Mouse (Mus musculus): ENCODE results near the gene Art4. TPM values are rescaled to one million over a fixed set of nuclear protein-coding genes. Genes with fewer than 3 reads are reported as not detected.

The Art4 gene
- 6.3 TPM for polyA plus RNA-seq (2017; shearing (Covaris generic))

GRCm38 (mm10) chr6:136857186-136857872, at the start of gene Art4:
Gene Art4 (minus strand): TSS chr6:136857733.

GRCm38 (mm10) chr6:136875670-136876069, 18.1 kb upstream of the Art4 start, which contains the start of gene Mgp:
Gene Mgp (minus strand): TSS chr6:136875823.

GRCm38 (mm10) chr6:136835352-136835751, 22.2 kb downstream of the Art4 start, which contains the start of gene Smco3:
Gene Smco3 (minus strand): TSS chr6:136835452.

GRCm38 (mm10) chr6:136827881-136828561, 29.5 kb downstream of the Art4 start, which contains the start of gene Wbp11:
Gene Wbp11 (minus strand): TSS chr6:136828233.

GRCm38 (mm10) chr6:136827516-136827880, 30.0 kb downstream of the Art4 start, which contains the start of gene BC049715:
Gene BC049715 (plus strand): TSS chr6:136827626.

GRCm38 (mm10) chr6:136808014-136808417, 49.5 kb downstream of the Art4 start, which contains the start of gene H2afj:
Gene H2afj (plus strand): TSS chr6:136808244.

GRCm38 (mm10) chr6:136803739-136804633, 53.5 kb downstream of the Art4 start, which contains the start of gene Hist4h4:
Gene Hist4h4 (minus strand): TSS chr6:136804415.

Other genes starting within 250 kb of the Art4 start
- not detected for gene Plbd1, start 195.8 kb downstream of the Art4 start, polyA plus RNA-seq (2017; shearing (Covaris generic))
- gene Gucy2c, start 76.0 kb downstream of the Art4 start, polyA plus RNA-seq (2017; shearing (Covaris generic)) = not detected
- gene Hist4h4, start 53.3 kb downstream of the Art4 start, polyA plus RNA-seq (2017; shearing (Covaris generic)) = 2.8 TPM
- 166 TPM for gene H2afj, start 49.5 kb downstream of the Art4 start, polyA plus RNA-seq (2017; shearing (Covaris generic))
- gene BC049715, start 30.1 kb downstream of the Art4 start, polyA plus RNA-seq (2017; shearing (Covaris generic)) = 6.3 TPM
- gene Wbp11, start 29.5 kb downstream of the Art4 start, polyA plus RNA-seq (2017; shearing (Covaris generic)) = 184 TPM
- gene Smco3, start 22.3 kb downstream of the Art4 start, polyA plus RNA-seq (2017; shearing (Covaris generic)) = not detected
- gene Mgp, start 18.1 kb upstream of the Art4 start, polyA plus RNA-seq (2017; shearing (Covaris generic)) = not detected
- gene Erp27, start 64.4 kb upstream of the Art4 start, polyA plus RNA-seq (2017; shearing (Covaris generic)) = 2.1 TPM
- 0.09 TPM for gene Pde6h, start 66.1 kb upstream of the Art4 start, polyA plus RNA-seq (2017; shearing (Covaris generic))
- 1,386 TPM for gene Arhgdib, start 84.2 kb upstream of the Art4 start, polyA plus RNA-seq (2017; shearing (Covaris generic))

Measured in naive thymus-derived CD4-positive, alpha-beta T cell, adult 5 months (primary cell).